Mouse (Mus musculus) embryonic facial prominence, embryonic 14.5 days (tissue): ENCODE results near the gene Ube2i. TPM values are rescaled to one million over a fixed set of nuclear protein-coding genes. Genes with fewer than 3 reads are reported as not detected.
"Not testable (repeated sequence)": the region's sequence is repeated elsewhere in the genome, so short reads cannot be mapped to it uniquely, and the experiment has no call there.

ENCODE experiments used
- ATAC-seq: fragments of 200-750 bp; cut with Nextera tagmentation; 2 replicates; pipeline ENCODE4 v1.8.0; 2017; ENCODE audit warnings: low read depth, moderate number of reproducible peaks, moderate TSS enrichment
- DNase-seq: peaks from one replicate; pipeline ENCODE4 v3.0.0-alpha.2; 2015; ENCODE audit warnings: low spot score
- H3K27ac ChIP-seq: fragments of 300-500 bp; sonication (generic); replicated peaks from 2 replicates; pipeline ENCODE4 v1.5.1; 2014; ENCODE audit warnings: low read depth, mild to moderate bottlenecking, low read length, moderate library complexity
- H3K27me3 ChIP-seq: fragments of 300-500 bp; sonication (generic); replicated peaks from 2 replicates; pipeline ENCODE4 v1.6.1; 2014; ENCODE audit warnings: low read length; ENCODE audit not compliant: control insufficient read depth, insufficient read depth
- H3K36me3 ChIP-seq: fragments of 300-500 bp; sonication (generic); 2 replicates; pipeline ENCODE4 v1.6.1; 2014; ENCODE audit warnings: low read length, mixed read lengths; ENCODE audit not compliant: control insufficient read depth, insufficient read depth
- H3K4me1 ChIP-seq: fragments of 300-500 bp; sonication (generic); 2 replicates; pipeline ENCODE4 v1.6.1; 2014; ENCODE audit warnings: antibody characterized with exemption, low read length; ENCODE audit not compliant: control insufficient read depth, insufficient read depth
- H3K4me2 ChIP-seq: fragments of 300-500 bp; sonication (generic); 2 replicates; pipeline ENCODE4 v1.6.1; 2014; ENCODE audit warnings: low read depth, mild to moderate bottlenecking, low read length, moderate library complexity, mixed read lengths
- H3K4me3 ChIP-seq: fragments of 300-500 bp; sonication (generic); 2 replicates; pipeline ENCODE4 v1.5.1; 2014; ENCODE audit warnings: low read depth, mild to moderate bottlenecking, low read length
- H3K9ac ChIP-seq: fragments of 300-500 bp; sonication (generic); 2 replicates; pipeline ENCODE4 v1.6.1; 2014; ENCODE audit warnings: low read depth, mild to moderate bottlenecking, low read length, moderate library complexity, mixed read lengths
- H3K9me3 ChIP-seq: fragments of 300-500 bp; sonication (generic); 2 replicates; pipeline ENCODE4 v1.6.1; 2016; ENCODE audit warnings: low read length; ENCODE audit not compliant: control insufficient read depth
- WGBS: fragments of 180-500 bp; shearing (Covaris S2); extraction: QIAGEN DNeasy Blood & Tissue Kit; methylation state at CpG from one replicate; pipeline ENCODE4 v1.1.7; 2014; 5-methylcytosine and 5-hydroxymethylcytosine counted together
- polyA plus RNA-seq: library from polyadenylated mRNA; unstranded; fragments of >200 nt; fragmentation: Nextera tagmentation; extraction: Ambion mirVana; gene quantifications from 2 replicates; pipeline ENCODE4 v1.2.1, GENCODE M21; 2014

Gene Ube2i
- polyA plus RNA-seq, 1 experiment from 2014 or later, result 482 TPM

DNA sequence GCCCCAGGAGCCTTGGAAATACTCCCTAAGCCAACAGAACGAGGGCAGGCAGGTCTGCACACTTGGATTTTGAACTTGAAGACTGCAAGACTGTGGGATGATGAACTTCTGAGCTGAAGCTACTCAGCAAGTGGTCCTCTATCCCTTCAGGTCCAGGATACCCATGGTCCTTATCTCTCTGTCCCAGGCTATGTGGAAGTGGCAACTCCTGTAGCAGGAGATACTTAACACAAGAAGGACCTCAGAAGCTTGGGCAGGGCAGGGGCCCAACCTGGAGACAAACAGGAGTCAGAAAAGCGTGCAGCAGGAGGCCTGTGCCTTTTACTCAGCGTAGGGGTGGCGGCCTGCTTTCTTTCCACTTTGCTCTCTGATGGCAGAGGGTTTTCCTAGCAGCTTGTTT, 48.8 kb downstream of the Ube2i start:
- Histone ChIP-seq H3K9me3 (no peaks in the 10 kb centered on the region), H3K27me3 (no peaks in the 10 kb centered on the region), H3K9ac (no peak overlapping the region), H3K4me2 (no peak overlapping the region), H3K36me3 (peaks cover 41% of the 10 kb centered on the region), H3K4me3 (no peak overlapping the region), H3K27ac (no peak overlapping the region), H3K4me1 (peaks cover 10% of the 10 kb centered on the region)
- DNase-seq (no peak), ATAC-seq (no peak)
- 87% methylated on average over 4 of the region's 4 CpGs for WGBS

DNA sequence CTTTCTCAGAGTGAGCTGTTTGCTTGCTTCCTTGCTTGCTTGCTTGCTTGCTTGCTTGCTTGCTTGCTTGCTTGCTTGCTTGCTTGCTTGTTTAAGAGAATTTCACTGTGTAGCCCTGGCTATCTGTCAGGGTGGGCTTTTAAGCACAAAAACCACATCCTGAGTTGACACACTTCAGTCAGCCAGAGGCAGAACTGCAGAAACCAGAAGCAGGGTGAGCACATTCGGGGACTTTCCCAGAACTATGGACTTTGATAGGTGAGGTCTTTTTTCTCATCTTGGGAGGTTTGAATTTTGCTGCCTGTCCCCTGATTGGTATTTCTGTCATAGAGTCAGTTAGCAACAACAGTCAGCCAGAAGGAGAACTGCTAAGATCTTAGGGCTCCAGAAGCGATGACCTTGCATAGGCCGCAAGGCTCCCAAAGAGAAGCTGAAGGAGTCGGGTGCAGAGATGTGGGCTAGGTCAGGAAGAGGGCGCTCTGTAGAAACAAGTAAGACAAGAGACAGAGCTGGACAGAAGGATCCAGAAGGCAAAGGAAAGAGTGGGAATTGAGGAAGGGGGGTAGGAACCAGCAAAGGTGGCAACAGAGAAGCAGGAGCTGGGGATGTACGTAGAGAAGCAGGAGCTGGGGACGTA, 49.7 kb downstream of the Ube2i start:
- H3K4me1 ChIP-seq, result peaks cover 10% of the 10 kb centered on the region
- H3K36me3 ChIP-seq, result peaks cover 42% of the 10 kb centered on the region
- no peak overlapping the region for H3K27ac ChIP-seq
- H3K9ac ChIP-seq, result no peak overlapping the region
- H3K4me2 ChIP-seq, result no peak overlapping the region
- no peaks in the 10 kb centered on the region for H3K9me3 ChIP-seq
- DNase-seq (no peak), ATAC-seq (no peak)
- H3K27me3 ChIP-seq, result no peaks in the 10 kb centered on the region
- H3K4me3 ChIP-seq, result no peak overlapping the region
- 90% methylated on average over 7 of the region's 7 CpGs for WGBS

DNA sequence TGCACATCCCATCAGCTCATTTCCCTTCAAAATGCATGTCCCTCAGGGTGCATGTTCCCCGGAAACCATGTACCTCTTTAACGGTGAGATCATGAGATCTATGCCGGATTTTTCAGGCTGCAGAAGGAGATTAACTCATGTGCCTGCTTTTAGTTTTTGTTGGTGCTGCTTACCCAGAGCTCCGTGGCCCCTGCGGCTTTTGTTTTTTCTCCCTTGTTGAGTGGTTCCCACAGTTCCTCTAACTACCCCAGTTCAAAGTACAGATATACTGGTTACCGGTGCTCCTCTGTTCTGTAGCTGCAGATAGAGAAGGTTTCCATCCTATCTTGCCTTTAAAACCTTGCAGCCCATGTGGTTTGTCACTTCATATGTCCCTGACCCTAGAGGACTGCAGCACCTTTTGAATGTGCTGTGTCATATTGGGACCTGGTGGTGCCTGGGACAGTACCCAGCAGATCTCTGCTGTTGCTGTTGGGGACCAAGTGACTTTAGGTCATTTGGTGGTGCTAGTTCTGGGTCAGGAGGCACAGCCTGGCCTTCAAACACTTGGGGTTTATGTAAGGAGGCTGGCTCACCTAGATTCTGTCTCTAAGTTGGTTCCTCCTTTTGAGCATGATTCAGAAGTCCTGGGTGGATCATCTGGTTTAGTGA, 51.3 kb downstream of the Ube2i start:
- Histone ChIP-seq H3K4me1 (peaks cover 10% of the 10 kb centered on the region), H3K27ac (no peak overlapping the region; the same call in 1 of the 2 replicates), H3K27me3 (no peaks in the 10 kb centered on the region), H3K9ac (peak overlapping the region; percentile 42; the same call in 1 of the 2 replicates), H3K9me3 (no peaks in the 10 kb centered on the region), H3K4me2 (peak overlapping the region; percentile 48), H3K4me3 (peak overlapping the region; percentile 39), H3K36me3 (peaks cover 45% of the 10 kb centered on the region)
- ATAC-seq, result no peak
- DNase-seq, result no peak
- 43% methylated on average over 6 of the region's 6 CpGs for WGBS

GRCm38 (mm10) chr17:25222504-25222940, 51.9 kb downstream of the Ube2i start:
- H3K4me2 ChIP-seq, result peak overlapping the region; percentile 78
- not testable (repeated sequence) for H3K9me3 ChIP-seq, H3K4me1 ChIP-seq, H3K27ac ChIP-seq, DNase-seq, H3K27me3 ChIP-seq
- peak; percentile 87 for ATAC-seq
- H3K4me3 ChIP-seq, result peak overlapping the region; percentile 39
- H3K9ac ChIP-seq, result peak overlapping the region; percentile 42; the same call in 1 of the 2 replicates
- H3K36me3 ChIP-seq, result peaks cover 47% of the 10 kb centered on the region
- WGBS, result 11% methylated on average over 13 of the region's 28 CpGs

DNA sequence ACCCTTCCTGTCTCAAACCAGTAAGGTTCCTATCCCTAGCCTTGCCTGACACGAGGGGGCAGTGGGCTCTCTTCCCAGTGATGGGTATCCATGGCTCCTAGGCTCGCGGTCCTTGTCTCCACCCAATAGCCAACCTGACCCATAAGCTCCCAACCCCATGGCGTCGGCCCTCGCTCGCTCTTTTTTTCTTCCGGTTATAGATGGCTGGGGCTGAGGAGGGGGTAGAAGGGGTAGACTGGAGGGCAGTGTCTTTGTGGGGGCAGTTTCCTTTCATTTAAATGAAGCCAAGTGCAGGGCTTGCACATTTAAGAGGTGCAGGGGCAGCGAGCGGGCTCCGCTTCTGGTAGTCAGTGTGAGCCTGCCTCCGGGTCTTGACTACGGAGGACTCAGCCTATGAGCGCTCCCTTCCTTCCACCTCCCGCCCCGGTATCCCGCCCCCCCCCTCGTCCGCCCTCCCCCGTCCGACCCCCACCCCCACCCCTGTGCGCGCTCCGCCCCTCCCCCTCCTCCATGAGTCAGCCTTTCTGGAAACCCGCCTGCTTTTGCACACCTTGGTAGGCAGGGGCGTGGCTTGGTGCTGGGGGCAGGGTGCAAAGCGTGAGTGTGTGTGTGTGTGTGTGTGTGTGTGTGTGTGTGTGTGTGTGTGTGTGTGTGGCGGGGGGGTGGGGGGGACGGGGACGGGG, 52.5 kb downstream of the Ube2i start:
- DNase-seq (peak; percentile 63), ATAC-seq (peak; percentile 91)
- peak overlapping the region; percentile 78 for H3K4me2 ChIP-seq
- peaks cover 46% of the 10 kb centered on the region for H3K36me3 ChIP-seq
- peak overlapping the region; percentile 39 for H3K4me3 ChIP-seq
- no peaks in the 10 kb centered on the region for H3K27me3 ChIP-seq
- peak overlapping the region; percentile 60 for H3K9ac ChIP-seq
- H3K27ac ChIP-seq, result 0 out of 2 replicates have a peak overlapping the region, but pooled peaks have one; percentile 21
- 4% methylated on average over 12 of the region's 30 CpGs for WGBS
- H3K9me3 ChIP-seq, result no peaks in the 10 kb centered on the region
- peaks cover 10% of the 10 kb centered on the region for H3K4me1 ChIP-seq

GRCm38 (mm10) chr17:25220746-25221145, 53.7 kb downstream of the Ube2i start:
- no peak overlapping the region for H3K9ac ChIP-seq

GRCm38 (mm10) chr17:25219492-25220295, 54.7 kb downstream of the Ube2i start:
- Histone ChIP-seq H3K27me3 (no peaks in the 10 kb centered on the region), H3K4me1 (peaks cover 10% of the 10 kb centered on the region), H3K36me3 (peaks cover 53% of the 10 kb centered on the region), H3K9me3 (no peaks in the 10 kb centered on the region), H3K4me2 (no peak overlapping the region), H3K9ac (no peak overlapping the region), H3K4me3 (no peak overlapping the region), H3K27ac (no peak overlapping the region)
- 88% methylated on average over 15 of the region's 15 CpGs for WGBS
- DNase-seq, result no peak
- ATAC-seq, result no peak

More at GRCm38 (mm10) chr17:25220746-25221145, 53.7 kb downstream of the Ube2i start:
- peaks cover 45% of the 10 kb centered on the region for H3K36me3 ChIP-seq
- no peak for DNase-seq
- ATAC-seq, result no peak
- H3K4me2 ChIP-seq, result no peak overlapping the region
- no peak overlapping the region for H3K27ac ChIP-seq
- 57% methylated on average over 1 of the region's 1 CpGs for WGBS
- H3K27me3 ChIP-seq, result no peaks in the 10 kb centered on the region
- H3K4me3 ChIP-seq, result no peak overlapping the region
- H3K4me1 ChIP-seq, result peaks cover 10% of the 10 kb centered on the region
- no peaks in the 10 kb centered on the region for H3K9me3 ChIP-seq

- no peaks in the 10 kb centered on the region for H3K9me3 ChIP-seq
- DNase-seq (no peak), ATAC-seq (no peak)
- H3K27ac ChIP-seq, result no peak overlapping the region
- H3K4me1 ChIP-seq, result peaks cover 10% of the 10 kb centered on the region
- H3K4me3 ChIP-seq, result no peak overlapping the region
- 88% methylated on average over 9 of the region's 9 CpGs for WGBS
- no peak overlapping the region for H3K4me2 ChIP-seq
- H3K9ac ChIP-seq, result no peak overlapping the region
- peaks cover 58% of the 10 kb centered on the region for H3K36me3 ChIP-seq
- H3K27me3 ChIP-seq, result no peaks in the 10 kb centered on the region
These were observed 55.5 kb downstream of the Ube2i start for GRCm38 (mm10) chr17:25218967-25219366.
